Mouse (Mus musculus) central nervous system, embryonic 14 days (tissue): ENCODE measurements around the gene Map7. TPM values are rescaled to one million over a fixed set of nuclear protein-coding genes. Genes with fewer than 3 reads are reported as not detected.

Source experiments
- polyA plus RNA-seq: library from polyadenylated mRNA; depleted of rRNA; stranded (reverse); fragments of >200 nt; gene quantifications from 2 replicates; pipeline ENCODE4 v1.2.3, GENCODE M21; 2012; rRNA removed

Gene Map7
- polyA plus RNA-seq: 4.1 and 8.0 TPM in 2 replicates

GRCm38 (mm10) chr10:20148130-20148772, at the start of gene Map7:
Map7 (plus strand) TSS chr10:20148471.

GRCm38 (mm10) chr10:20311918-20312735, 163.9 kb downstream of the Map7 start, which contains the start of gene Bclaf1:
Bclaf1 (plus strand) TSS chr10:20312469.

Other genes starting within 250 kb of the Map7 start
- 21.8 and 25.3 TPM in 2 replicates for gene Pex7, start 240.8 kb upstream of the Map7 start, polyA plus RNA-seq
- 1.5 and 2.4 TPM in 2 replicates for gene Map3k5, start 214.0 kb upstream of the Map7 start, polyA plus RNA-seq
- gene Bclaf1, start 164.0 kb downstream of the Map7 start, polyA plus RNA-seq: 90.0 and 101 TPM in 2 replicates
- 4.2 and 4.8 TPM in 2 replicates for gene Mtfr2, start 199.3 kb downstream of the Map7 start, polyA plus RNA-seq